Mouse (Mus musculus) MEL (cell line): Measurements from ENCODE around the gene Wdr4.

Experiments
- CHD1 ChIP-seq: IDR thresholded peaks from 2 replicates; pipeline ENCODE4 v1.6.1; 2012; ENCODE audit warnings: low read depth, mild to moderate bottlenecking, inconsistent platforms, low read length, improper control_type of control experiment
- CTCF ChIP-seq, 3 experiments: IDR thresholded peaks in 2 of 3; conservative IDR thresholded peaks in 1 of 3; 2 replicates each; pipeline ENCODE4 v1.5.1; 2011 to 2012; ENCODE audit warnings: low read length in 3 of 3, low read depth in 2 of 3, mild to moderate bottlenecking in 2 of 3, improper control_type of control experiment in 1 of 3, inconsistent platforms in 1 of 3, mixed read lengths in 1 of 3, moderate library complexity in 1 of 3; ENCODE audit not compliant: control insufficient read depth in 1 of 3, insufficient read depth in 1 of 3, poor library complexity in 1 of 3, severe bottlenecking in 1 of 3
- ETS1 ChIP-seq: IDR thresholded peaks from 2 replicates; pipeline ENCODE4 v1.6.1; 2012; ENCODE audit warnings: low read depth, mild to moderate bottlenecking, inconsistent platforms, low read length, improper control_type of control experiment, moderate library complexity
- HCFC1 ChIP-seq: IDR thresholded peaks from 2 replicates; pipeline ENCODE4 v1.6.1; 2012; ENCODE audit warnings: low read depth, mild to moderate bottlenecking, inconsistent platforms, low read length, improper control_type of control experiment, moderate library complexity
- JUND ChIP-seq: IDR thresholded peaks from 2 replicates; pipeline ENCODE4 v1.6.1; 2011; ENCODE audit warnings: low read depth, mild to moderate bottlenecking, improper control_type of control experiment, low read length
- KAT2A ChIP-seq: conservative IDR thresholded peaks from 2 replicates; pipeline ENCODE4 v1.6.1; 2012; ENCODE audit warnings: low read depth, low read length, improper control_type of control experiment, inconsistent platforms
- MAFK ChIP-seq: IDR thresholded peaks from 2 replicates; pipeline ENCODE4 v1.6.1; 2011; ENCODE audit warnings: low read depth, mild to moderate bottlenecking, low read length, improper control_type of control experiment, borderline replicate concordance
- MAX ChIP-seq: IDR thresholded peaks from 2 replicates; pipeline ENCODE4 v1.6.1; 2011; ENCODE audit warnings: low read length, improper control_type of control experiment
- MEF2A ChIP-seq: IDR thresholded peaks from 2 replicates; pipeline ENCODE4 v1.6.1; 2014; ENCODE audit warnings: low read depth, mild to moderate bottlenecking, inconsistent platforms, low read length, improper control_type of control experiment; ENCODE audit not compliant: poor library complexity, insufficient replicate concordance, severe bottlenecking; ENCODE audit errors: extremely low read depth
- MXI1 ChIP-seq: IDR thresholded peaks from 2 replicates; pipeline ENCODE4 v1.6.1; 2011; ENCODE audit warnings: mild to moderate bottlenecking, low read depth, low read length, improper control_type of control experiment
- POLR2A ChIP-seq, 2 experiments: IDR thresholded peaks; 2 replicates each; pipeline ENCODE4 v1.6.1; 2011 to 2012; ENCODE audit warnings: low read length in 2 of 2, mild to moderate bottlenecking in 2 of 2, control low read depth in 1 of 2, improper control_type of control experiment in 1 of 2, low read depth in 1 of 2, moderate library complexity in 1 of 2; ENCODE audit not compliant: control insufficient read depth in 1 of 2, insufficient read depth in 1 of 2, poor library complexity in 1 of 2
- POLR2AphosphoS2 ChIP-seq: IDR thresholded peaks from 2 replicates; pipeline ENCODE4 v1.6.1; 2011; ENCODE audit warnings: low read length, improper control_type of control experiment
- POLR2AphosphoS5 ChIP-seq: IDR thresholded peaks from 2 replicates; pipeline ENCODE4 v1.6.1; 2012; ENCODE audit warnings: low read depth, borderline replicate concordance, mild to moderate bottlenecking, inconsistent platforms, low read length, moderate library complexity, mixed read lengths
- TCF12 ChIP-seq: IDR thresholded peaks from 2 replicates; pipeline ENCODE4 v1.6.1; 2014; ENCODE audit warnings: low read depth, mild to moderate bottlenecking, inconsistent platforms, low read length, improper control_type of control experiment, moderate library complexity

GRCm38 (mm10) chr17:31492416-31492815 is 27.4 kb downstream of the Wdr4 start:
- peak; percentile 93 to 96 (median 95) for TF ChIP-seq CTCF (IDR thresholded peaks at IDR 0.05 in 2 of 3, conservative IDR thresholded peaks at IDR 0.05 in 1 of 3; ENCODE audit: control insufficient read depth in 1 of 3, insufficient read depth in 1 of 3, low read depth in 2 of 3, low read length in 3 of 3, poor library complexity in 1 of 3, severe bottlenecking in 1 of 3)
- TF ChIP-seq HCFC1: no peak
- TF ChIP-seq TCF12: no peak
- no peak for TF ChIP-seq MAFK
- TF ChIP-seq POLR2A (IDR thresholded peaks at IDR 0.05; ENCODE audit: control insufficient read depth in 1 of 2, insufficient read depth in 1 of 2, low read depth in 1 of 2, low read length in 2 of 2, poor library complexity in 1 of 2): no peak
- no peak for TF ChIP-seq MXI1
- TF ChIP-seq MAX: no peak
- no peak for TF ChIP-seq POLR2AphosphoS2
- TF ChIP-seq KAT2A: no peak
- no peak for TF ChIP-seq JUND
- TF ChIP-seq MEF2A: no peak
- no peak for TF ChIP-seq POLR2AphosphoS5
- TF ChIP-seq ETS1: no peak
- no peak for TF ChIP-seq CHD1
